Mouse (Mus musculus) kidney, embryonic 14.5 days (tissue): Measurements from ENCODE around the gene Foxj3. TPM values are rescaled to one million over a fixed set of nuclear protein-coding genes. Genes with fewer than 3 reads are reported as not detected.

ENCODE experiments used
- ATAC-seq: fragments of 200-750 bp; cut with Nextera tagmentation; 2 replicates; pipeline ENCODE4 v1.8.0; 2017; ENCODE audit warnings: moderate number of reproducible peaks, mild to moderate bottlenecking, moderate TSS enrichment, moderate library complexity; ENCODE audit not compliant: low FRiP score, low TSS enrichment
- H3K27ac ChIP-seq: fragments of 300-500 bp; sonication (generic); 2 replicates; pipeline ENCODE4 v1.5.1; 2014; ENCODE audit warnings: low read depth, mild to moderate bottlenecking, low read length, moderate library complexity, mixed read lengths
- H3K27me3 ChIP-seq: fragments of 300-500 bp; sonication (generic); 2 replicates; pipeline ENCODE4 v1.6.1; 2014; ENCODE audit warnings: mild to moderate bottlenecking, low read length; ENCODE audit not compliant: control insufficient read depth, insufficient read depth
- H3K36me3 ChIP-seq: fragments of 300-500 bp; sonication (generic); 2 replicates; pipeline ENCODE4 v1.6.1; 2014; ENCODE audit warnings: low read length, mixed read lengths; ENCODE audit not compliant: control insufficient read depth, insufficient read depth
- H3K4me1 ChIP-seq: fragments of 300-500 bp; sonication (generic); 2 replicates; pipeline ENCODE4 v1.6.1; 2014; ENCODE audit warnings: low read length, mixed read lengths; ENCODE audit not compliant: control insufficient read depth, insufficient read depth
- H3K4me2 ChIP-seq: fragments of 300-500 bp; sonication (generic); replicated peaks from 2 replicates; pipeline ENCODE4 v1.6.1; 2014; ENCODE audit warnings: low read depth, mild to moderate bottlenecking, low read length
- H3K4me3 ChIP-seq: fragments of 300-500 bp; sonication (generic); 2 replicates; pipeline ENCODE4 v1.5.1; 2014; ENCODE audit warnings: mild to moderate bottlenecking, low read length
- H3K9ac ChIP-seq: fragments of 300-500 bp; sonication (generic); 2 replicates; pipeline ENCODE4 v1.6.1; 2014; ENCODE audit warnings: low read depth, mild to moderate bottlenecking, low read length, moderate library complexity
- H3K9me3 ChIP-seq: fragments of 300-500 bp; sonication (generic); 2 replicates; pipeline ENCODE4 v1.6.1; 2016; ENCODE audit warnings: low read length; ENCODE audit not compliant: control insufficient read depth
- WGBS: fragments of 180-500 bp; shearing (Covaris S2); extraction: QIAGEN DNeasy Blood & Tissue Kit; methylation state at CpG from one replicate; pipeline ENCODE4 v1.1.7; 2014; 5-methylcytosine and 5-hydroxymethylcytosine counted together
- polyA plus RNA-seq: library from polyadenylated mRNA; unstranded; fragments of >200 nt; fragmentation: Nextera tagmentation; extraction: Ambion mirVana; gene quantifications from 2 replicates; pipeline ENCODE4 v1.2.1, GENCODE M21; 2014

The Foxj3 gene
- polyA plus RNA-seq, 1 experiment from 2014 or later, result 30.2 TPM

DNA sequence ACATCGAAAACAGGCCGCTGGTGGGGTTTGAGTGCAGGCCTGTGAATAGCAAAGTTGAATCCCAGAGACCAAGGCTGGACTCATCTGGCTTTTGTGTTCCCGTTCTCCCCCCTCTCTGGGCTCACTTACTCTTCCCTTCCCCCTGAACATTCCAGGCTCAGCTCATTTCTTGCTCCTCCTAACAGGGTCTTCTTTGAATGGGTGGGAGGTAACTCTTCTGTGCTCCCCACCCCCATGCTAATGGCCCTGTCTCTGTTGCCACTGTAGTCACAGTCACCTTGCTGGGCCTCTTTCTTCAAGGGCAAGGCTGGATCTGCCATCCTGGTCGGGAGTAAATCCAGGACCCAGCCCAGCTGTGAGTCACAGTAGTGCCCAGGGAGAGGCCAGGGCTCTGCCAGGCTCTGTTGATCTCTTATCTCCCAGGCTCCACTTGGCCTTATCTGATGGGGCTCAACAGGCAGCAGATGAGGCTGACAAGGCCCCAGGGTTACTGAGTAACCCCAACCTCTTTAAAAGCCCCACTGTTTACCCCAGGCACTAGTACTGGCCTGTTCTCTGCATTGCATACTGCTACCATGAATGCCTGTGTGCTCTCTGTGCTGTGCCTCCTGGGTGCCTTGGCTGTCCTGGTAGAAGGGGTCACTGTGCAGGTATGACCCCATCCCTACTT is 100.5 kb downstream of the Foxj3 start, which contains the start of gene Guca2a:
Guca2a (plus strand) TSS at position 529 of the 670 bp plus-strand sequence.
- peak; percentile 39; the same call in 1 of the 2 replicates for ATAC-seq
- Histone ChIP-seq H3K27me3 (no peaks in the 10 kb centered on the region), H3K9ac (no peak within 1 kb of the TSS), H3K4me2 (no peak within 1 kb of the TSS), H3K4me1 (no peaks in the 10 kb centered on the region), H3K27ac (no peak within 1 kb of the TSS), H3K36me3 (0 out of 2 replicates have a peak, but pooled peaks cover 3% of the 10 kb centered on the region), H3K4me3 (no peak within 1 kb of the TSS), H3K9me3 (no peaks in the 10 kb centered on the region)
- WGBS, result 65% methylated on average over 3 of the region's 4 CpGs

DNA sequence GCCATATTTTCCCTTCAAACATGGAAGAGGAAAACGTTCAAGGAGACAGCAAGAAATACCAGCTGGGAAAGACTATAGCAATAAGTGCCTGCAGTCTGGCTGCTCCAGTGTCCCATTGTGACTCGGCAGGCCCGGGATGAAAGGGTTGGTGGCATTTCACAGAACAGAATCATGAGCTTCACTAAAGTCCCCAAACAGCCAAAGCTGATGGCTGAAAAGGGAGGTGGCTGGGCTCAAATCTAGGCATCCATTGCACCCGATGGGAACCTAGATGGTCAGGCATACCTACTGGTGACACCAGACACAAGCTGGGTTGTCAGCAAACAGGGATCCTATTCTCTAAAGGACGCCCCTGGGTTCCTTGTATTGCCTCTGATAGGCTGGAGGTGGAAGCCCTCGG is 101.1 kb downstream of the Foxj3 start:
- H3K27ac ChIP-seq, result no peak overlapping the region
- no peak for ATAC-seq
- no peaks in the 10 kb centered on the region for H3K9me3 ChIP-seq
- 0 out of 2 replicates have a peak, but pooled peaks cover under 1% of the 10 kb centered on the region for H3K36me3 ChIP-seq
- no peaks in the 10 kb centered on the region for H3K27me3 ChIP-seq
- no peaks in the 10 kb centered on the region for H3K4me1 ChIP-seq
- H3K4me2 ChIP-seq, result no peak overlapping the region
- no peak overlapping the region for H3K9ac ChIP-seq
- 83% methylated on average over 6 of the region's 6 CpGs for WGBS
- no peak overlapping the region for H3K4me3 ChIP-seq

DNA sequence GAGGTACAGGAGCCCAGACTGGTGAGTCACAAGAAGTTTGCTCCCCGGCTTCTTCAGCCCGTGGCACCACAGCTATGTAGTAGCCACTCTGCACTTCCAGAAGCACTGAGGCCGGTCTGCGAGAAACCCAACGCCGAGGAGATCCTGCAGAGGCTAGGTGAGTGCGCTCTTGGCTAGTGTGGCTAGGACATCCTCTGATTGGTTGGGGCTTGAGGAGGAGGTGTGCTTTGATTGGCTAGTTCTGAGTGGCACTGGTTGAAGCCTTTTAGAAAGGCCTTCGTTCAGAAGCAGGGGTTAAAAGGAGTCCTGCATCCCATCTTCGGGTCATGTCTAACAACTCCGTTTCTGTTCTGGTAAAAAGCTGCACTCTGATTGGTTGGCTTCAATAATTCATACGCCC is 101.9 kb downstream of the Foxj3 start:
- H3K9ac ChIP-seq, result no peak overlapping the region
- no peak overlapping the region for H3K27ac ChIP-seq
- no peaks in the 10 kb centered on the region for H3K9me3 ChIP-seq
- no peak overlapping the region for H3K4me2 ChIP-seq
- ATAC-seq, result no peak
- WGBS, result 54% methylated on average over 11 of the region's 11 CpGs
- no peak overlapping the region for H3K4me3 ChIP-seq
- no peaks in the 10 kb centered on the region for H3K36me3 ChIP-seq
- no peaks in the 10 kb centered on the region for H3K27me3 ChIP-seq
- H3K4me1 ChIP-seq, result no peaks in the 10 kb centered on the region

- H3K9me3 ChIP-seq, result no peaks in the 10 kb centered on the region
- 87% methylated on average over 4 of the region's 4 CpGs for WGBS
- H3K27ac ChIP-seq, result no peak overlapping the region
- no peak overlapping the region for H3K4me2 ChIP-seq
- no peak overlapping the region for H3K9ac ChIP-seq
- no peak overlapping the region for H3K4me3 ChIP-seq
- no peak for ATAC-seq
- H3K4me1 ChIP-seq, result no peaks in the 10 kb centered on the region
- H3K36me3 ChIP-seq, result no peaks in the 10 kb centered on the region
- no peaks in the 10 kb centered on the region for H3K27me3 ChIP-seq
Observed at GRCm38 (mm10) chr4:119642666-119643065, 105.9 kb downstream of the Foxj3 start.

GRCm38 (mm10) chr4:119657011-119657410 is 120.2 kb downstream of the Foxj3 start:
- Histone ChIP-seq H3K4me3 (no peak overlapping the region), H3K27ac (no peak overlapping the region), H3K36me3 (no peaks in the 10 kb centered on the region), H3K4me1 (no peaks in the 10 kb centered on the region), H3K9me3 (peaks cover 3% of the 10 kb centered on the region; the same call in 1 of the 2 replicates), H3K9ac (no peak overlapping the region), H3K27me3 (no peaks in the 10 kb centered on the region), H3K4me2 (no peak overlapping the region)
- 74% methylated on average over 1 of the region's 1 CpGs for WGBS
- no peak for ATAC-seq

- Histone ChIP-seq H3K9ac (no peak overlapping the region), H3K4me1 (no peaks in the 10 kb centered on the region), H3K27me3 (no peaks in the 10 kb centered on the region), H3K4me2 (no peak overlapping the region), H3K9me3 (peaks cover 3% of the 10 kb centered on the region; the same call in 1 of the 2 replicates), H3K27ac (no peak overlapping the region), H3K36me3 (no peaks in the 10 kb centered on the region), H3K4me3 (no peak overlapping the region)
- 17% methylated on average over 1 of the region's 2 CpGs for WGBS
- ATAC-seq, result no peak
Observed at GRCm38 (mm10) chr4:119658246-119658645, 121.4 kb downstream of the Foxj3 start.

DNA sequence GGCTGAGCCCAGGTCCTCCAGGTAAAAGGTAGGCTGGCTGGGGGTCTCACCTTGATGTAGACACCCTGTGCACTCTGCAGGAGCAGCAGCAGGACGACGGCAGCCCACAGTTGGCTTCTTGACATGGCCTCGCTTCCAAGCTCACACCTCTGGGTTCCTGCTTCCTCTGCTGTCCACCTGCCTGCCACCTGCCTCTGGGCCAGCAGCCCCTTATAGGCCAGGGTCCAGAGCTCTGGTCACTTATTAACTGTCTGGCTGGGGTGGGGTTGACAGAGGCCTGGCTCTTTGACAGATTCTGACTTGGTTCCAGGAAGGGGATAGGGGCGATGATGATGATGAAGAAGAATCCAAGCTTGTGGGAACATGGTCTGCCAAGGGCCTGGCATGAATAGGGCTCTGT is 121.9 kb downstream of the Foxj3 start, which contains the start of gene Guca2b:
Guca2b (minus strand) TSS at position 224 of the 400 bp plus-strand sequence.
- WGBS, result 73% methylated on average over 4 of the region's 4 CpGs
- Histone ChIP-seq H3K4me1 (no peaks in the 10 kb centered on the region), H3K27me3 (no peaks in the 10 kb centered on the region), H3K4me2 (no peak within 1 kb of the TSS), H3K9ac (no peak within 1 kb of the TSS), H3K36me3 (no peaks in the 10 kb centered on the region), H3K27ac (no peak within 1 kb of the TSS), H3K4me3 (no peak within 1 kb of the TSS), H3K9me3 (no peaks in the 10 kb centered on the region)
- ATAC-seq, result no peak

DNA sequence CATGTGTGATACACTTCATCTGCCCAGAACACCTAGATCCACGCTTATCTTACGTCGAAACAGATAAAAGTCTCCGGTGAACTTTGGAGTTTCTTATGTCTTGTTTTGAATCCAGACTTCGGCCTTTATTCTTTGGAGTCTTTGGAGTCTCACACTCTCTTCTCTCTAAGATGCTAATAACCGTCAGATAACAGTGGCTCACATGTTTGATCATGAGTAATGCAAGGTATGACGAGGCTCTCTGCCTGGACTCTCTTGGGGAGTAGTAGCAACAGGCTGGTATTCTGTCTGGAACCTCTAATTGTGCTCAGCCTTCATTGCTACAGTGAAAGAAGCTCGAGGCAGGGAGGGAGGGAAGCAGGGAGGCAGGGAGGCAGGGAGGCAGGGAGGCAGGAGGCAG is 123.2 kb downstream of the Foxj3 start:
- Histone ChIP-seq H3K9ac (no peak overlapping the region), H3K36me3 (no peaks in the 10 kb centered on the region), H3K27me3 (no peaks in the 10 kb centered on the region), H3K4me3 (no peak overlapping the region), H3K9me3 (no peaks in the 10 kb centered on the region), H3K4me1 (no peaks in the 10 kb centered on the region), H3K27ac (no peak overlapping the region), H3K4me2 (no peak overlapping the region)
- WGBS, result 85% methylated on average over 8 of the region's 8 CpGs
- no peak for ATAC-seq

DNA sequence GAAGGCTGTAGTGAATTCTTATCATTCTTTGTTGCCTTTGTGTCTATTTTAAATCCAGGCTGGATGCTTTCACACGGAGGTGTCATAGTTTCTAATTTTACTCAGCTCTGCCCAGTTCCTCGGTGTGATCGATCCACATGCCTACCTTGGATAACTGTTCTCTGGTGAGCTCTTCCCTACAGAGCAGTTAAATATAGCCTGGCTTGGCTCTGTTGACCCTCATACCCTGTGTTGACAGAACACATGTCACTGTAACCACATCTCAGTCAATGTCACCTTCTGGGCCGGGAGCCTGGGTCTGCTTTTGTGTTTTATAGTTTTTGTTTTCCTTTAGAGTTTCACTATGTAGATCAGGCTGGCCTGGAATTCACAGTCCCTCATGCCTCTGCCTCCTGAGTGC is 125.3 kb downstream of the Foxj3 start:
- Histone ChIP-seq H3K27ac (no peak overlapping the region), H3K9me3 (no peaks in the 10 kb centered on the region), H3K4me3 (no peak overlapping the region), H3K4me2 (no peak overlapping the region), H3K27me3 (no peaks in the 10 kb centered on the region), H3K4me1 (no peaks in the 10 kb centered on the region), H3K36me3 (no peaks in the 10 kb centered on the region), H3K9ac (no peak overlapping the region)
- no peak for ATAC-seq
- WGBS, result 71% methylated on average over 4 of the region's 4 CpGs
